Mouse (Mus musculus): ENCODE results near the gene Tkt.

DNA sequence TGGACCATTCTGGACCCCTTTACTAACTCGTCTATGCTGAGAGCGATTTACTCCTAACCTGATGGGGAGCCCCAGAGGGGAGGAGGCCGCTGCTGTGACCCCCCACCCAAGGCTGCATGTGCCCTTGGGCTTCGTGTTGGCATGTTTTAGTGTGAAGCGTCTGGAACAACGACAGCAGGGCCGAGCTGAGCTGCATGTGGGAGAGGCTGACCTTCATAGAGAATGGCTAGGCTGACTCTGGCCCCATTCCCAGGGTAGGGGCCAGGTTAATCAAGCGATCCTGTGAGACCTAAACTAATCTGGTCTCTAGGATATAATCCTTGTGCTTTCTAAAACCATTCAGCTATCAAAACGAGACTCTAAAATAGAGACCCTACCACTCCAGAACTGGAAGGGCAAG is 9.6 kb downstream of the Tkt start:
- TF ChIP-seq CTCF (IDR thresholded peaks at IDR 0.05; ENCODE audit: low read depth, low read length) (no peak), POLR2A (IDR thresholded peaks at IDR 0.05; ENCODE audit: extremely low read depth, insufficient read depth, low read length) (no peak)

Data from liver, adult 2 months (tissue).